Mouse (Mus musculus) thymus, adult 2 months (tissue): ENCODE data around the gene Mfap1b.

Experiments used
- CTCF ChIP-seq: fragments of 200-500 bp; IDR thresholded peaks from 2 replicates; pipeline ENCODE4 v1.5.1; 2012; ENCODE audit warnings: mild to moderate bottlenecking, control low read depth, low read length, moderate library complexity, borderline replicate concordance; ENCODE audit not compliant: control insufficient read depth, poor library complexity, insufficient read depth; ENCODE audit errors: extremely low read depth
- POLR2A ChIP-seq: fragments of 200-500 bp; IDR thresholded peaks from 2 replicates; pipeline ENCODE4 v1.6.1; 2012; ENCODE audit warnings: mild to moderate bottlenecking, low read length, control low read depth, moderate library complexity; ENCODE audit not compliant: control insufficient read depth, poor library complexity, insufficient read depth; ENCODE audit errors: extremely low read depth

GRCm38 (mm10) chr2:121418476-121418875 lies 55.4 kb downstream of the Mfap1b start:
- TF ChIP-seq CTCF: no peak
- no peak for TF ChIP-seq POLR2A
